Mouse (Mus musculus) hindbrain, embryonic 16.5 days (tissue): Measurements from ENCODE around the gene Chrnb1. TPM values are rescaled to one million over a fixed set of nuclear protein-coding genes. Genes with fewer than 3 reads are reported as not detected.

Source experiments
- ATAC-seq: fragments of 200-750 bp; cut with Nextera tagmentation; 2 replicates; pipeline ENCODE4 v1.8.0; 2017; ENCODE audit warnings: moderate TSS enrichment, moderate library complexity
- H3K27ac ChIP-seq: fragments of 300-500 bp; sonication (generic); 2 replicates; pipeline ENCODE4 v1.5.1; 2014; ENCODE audit warnings: low read depth, mild to moderate bottlenecking, control low read depth, low read length, moderate library complexity
- H3K27me3 ChIP-seq: fragments of 300-500 bp; sonication (generic); replicated peaks from 2 replicates; pipeline ENCODE4 v1.6.1; 2014; ENCODE audit warnings: low read length; ENCODE audit not compliant: control insufficient read depth, insufficient read depth
- H3K36me3 ChIP-seq: fragments of 300-500 bp; sonication (generic); 2 replicates; pipeline ENCODE4 v1.6.1; 2014; ENCODE audit warnings: mild to moderate bottlenecking, low read length, moderate library complexity, mixed read lengths; ENCODE audit not compliant: control insufficient read depth, insufficient read depth
- H3K4me1 ChIP-seq: fragments of 300-500 bp; sonication (generic); 2 replicates; pipeline ENCODE4 v1.6.1; 2014; ENCODE audit warnings: low read depth, low read length; ENCODE audit not compliant: control insufficient read depth, insufficient read depth
- H3K4me2 ChIP-seq: fragments of 300-500 bp; sonication (generic); 2 replicates; pipeline ENCODE4 v1.6.1; 2014; ENCODE audit warnings: mild to moderate bottlenecking, low read length, control low read depth, moderate library complexity
- H3K4me3 ChIP-seq: fragments of 300-500 bp; sonication (generic); 2 replicates; pipeline ENCODE4 v1.5.1; 2014; ENCODE audit warnings: mild to moderate bottlenecking, low read length, control low read depth, moderate library complexity
- H3K9ac ChIP-seq: fragments of 300-500 bp; sonication (generic); 2 replicates; pipeline ENCODE4 v1.6.1; 2014; ENCODE audit warnings: low read depth, mild to moderate bottlenecking, control low read depth, low read length, moderate library complexity
- H3K9me3 ChIP-seq: fragments of 300-500 bp; sonication (generic); 2 replicates; pipeline ENCODE4 v1.6.1; 2014; ENCODE audit warnings: mild to moderate bottlenecking, low read length, moderate library complexity; ENCODE audit not compliant: control insufficient read depth
- WGBS: fragments of 180-500 bp; shearing (Covaris S2); extraction: QIAGEN DNeasy Blood & Tissue Kit; methylation state at CpG from one replicate; pipeline ENCODE4 v1.1.7; 2014; 5-methylcytosine and 5-hydroxymethylcytosine counted together
- polyA plus RNA-seq: library from polyadenylated mRNA; unstranded; fragments of >200 nt; fragmentation: Nextera tagmentation; extraction: Ambion mirVana; gene quantifications from 2 replicates; pipeline ENCODE4 v1.2.1, GENCODE M21; 2015

Gene Chrnb1
- polyA plus RNA-seq, 1 experiment from 2014 or later = 1.4 TPM

DNA sequence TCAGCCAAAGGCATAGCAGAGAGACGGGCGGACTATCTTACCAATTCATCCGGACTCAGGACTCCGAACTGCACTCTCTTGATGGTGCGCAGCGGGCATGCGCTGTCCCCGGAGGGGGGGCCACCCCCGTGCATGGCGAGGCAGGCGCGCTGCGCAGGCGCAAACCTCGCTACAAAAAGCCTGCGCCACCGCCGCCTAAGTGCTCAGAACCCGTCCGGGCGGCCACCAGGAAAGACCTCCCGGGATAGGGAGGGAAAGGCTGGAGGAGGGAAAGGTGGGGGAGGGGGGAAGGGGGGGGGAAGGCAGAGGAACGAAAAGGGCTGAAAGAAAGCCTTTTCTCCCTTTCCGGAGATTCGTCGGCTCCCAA lies 37.7 kb downstream of the Chrnb1 start:
- ATAC-seq = peak; percentile 87
- WGBS = 0% methylated on average over 26 of the region's 26 CpGs
- H3K27me3 ChIP-seq = no peaks in the 10 kb centered on the region

DNA sequence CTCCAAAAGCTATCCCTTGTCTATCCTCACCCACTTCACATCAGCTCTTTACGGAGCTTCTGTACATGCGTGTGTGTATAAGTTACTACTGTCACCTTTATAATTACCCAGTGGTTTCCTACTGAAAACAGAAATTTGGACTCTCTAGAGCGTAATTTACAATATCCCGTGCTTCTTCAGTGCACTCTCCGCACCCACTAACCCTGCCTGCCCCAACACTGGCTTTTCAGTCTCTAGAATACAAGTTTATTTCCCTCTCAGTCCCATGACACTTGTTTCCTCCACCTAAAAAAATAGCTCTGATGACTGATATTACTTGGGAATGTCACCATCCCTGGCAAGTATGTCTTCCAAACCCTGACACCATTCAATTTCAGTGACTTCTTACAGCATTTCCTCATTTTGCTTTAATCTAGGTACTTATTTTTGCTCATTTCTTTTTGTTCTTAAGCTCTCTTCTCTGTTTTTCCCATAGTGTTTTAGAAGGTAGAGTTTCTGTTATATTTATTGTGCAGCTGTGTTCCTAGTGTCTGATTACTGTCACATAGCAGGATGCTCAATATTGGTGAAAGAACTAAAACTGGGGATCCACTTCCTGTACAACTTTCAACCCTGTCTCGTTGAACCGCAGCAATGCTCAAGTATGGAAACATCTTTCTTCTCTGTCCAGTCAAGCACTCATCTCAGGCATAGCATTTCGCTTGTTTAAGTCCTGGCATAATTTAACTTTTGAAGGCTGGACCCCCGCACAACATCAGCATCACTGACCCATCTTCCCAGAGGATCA lies 38.2 kb downstream of the Chrnb1 start:
- Histone ChIP-seq H3K4me3 (peak overlapping the region; percentile 57), H3K27me3 (no peaks in the 10 kb centered on the region), H3K9me3 (no peaks in the 10 kb centered on the region), H3K36me3 (no peaks in the 10 kb centered on the region), H3K27ac (peak overlapping the region; percentile 93), H3K4me1 (peaks cover 32% of the 10 kb centered on the region), H3K4me2 (peak overlapping the region; percentile 57), H3K9ac (peak overlapping the region; percentile 70)
- 42% methylated on average over 9 of the region's 9 CpGs for WGBS
- ATAC-seq = no peak

More for the DNA sequence above, 37.7 kb downstream of the Chrnb1 start:
- no peaks in the 10 kb centered on the region for H3K9me3 ChIP-seq
- peaks cover 32% of the 10 kb centered on the region for H3K4me1 ChIP-seq
- peak overlapping the region; percentile 93 for H3K27ac ChIP-seq
- H3K4me2 ChIP-seq = peak overlapping the region; percentile 57
- peak overlapping the region; percentile 70 for H3K9ac ChIP-seq
- H3K4me3 ChIP-seq = peak overlapping the region; percentile 57
- no peaks in the 10 kb centered on the region for H3K36me3 ChIP-seq

GRCm38 (mm10) chr11:69754701-69755100 lies 41.0 kb downstream of the Chrnb1 start:
- Histone ChIP-seq H3K9ac (no peak overlapping the region), H3K9me3 (no peaks in the 10 kb centered on the region), H3K36me3 (no peaks in the 10 kb centered on the region), H3K4me3 (no peak overlapping the region), H3K4me1 (peaks cover 23% of the 10 kb centered on the region), H3K4me2 (peak overlapping the region; percentile 40; the same call in 1 of the 2 replicates), H3K27me3 (no peaks in the 10 kb centered on the region), H3K27ac (no peak overlapping the region)
- 56% methylated on average over 3 of the region's 3 CpGs for WGBS
- ATAC-seq = no peak

- no peaks in the 10 kb centered on the region for H3K36me3 ChIP-seq
- WGBS = 84% methylated on average over 5 of the region's 5 CpGs
- H3K27ac ChIP-seq = no peak overlapping the region
- no peak overlapping the region for H3K4me3 ChIP-seq
- no peak for ATAC-seq
- no peaks in the 10 kb centered on the region for H3K27me3 ChIP-seq
- H3K4me1 ChIP-seq = peaks cover 22% of the 10 kb centered on the region
- 0 out of 2 replicates have a peak overlapping the region, but pooled peaks have one; percentile 6 for H3K4me2 ChIP-seq
- no peaks in the 10 kb centered on the region for H3K9me3 ChIP-seq
- no peak overlapping the region for H3K9ac ChIP-seq
Measured at GRCm38 (mm10) chr11:69754233-69754632, 41.5 kb downstream of the Chrnb1 start.

DNA sequence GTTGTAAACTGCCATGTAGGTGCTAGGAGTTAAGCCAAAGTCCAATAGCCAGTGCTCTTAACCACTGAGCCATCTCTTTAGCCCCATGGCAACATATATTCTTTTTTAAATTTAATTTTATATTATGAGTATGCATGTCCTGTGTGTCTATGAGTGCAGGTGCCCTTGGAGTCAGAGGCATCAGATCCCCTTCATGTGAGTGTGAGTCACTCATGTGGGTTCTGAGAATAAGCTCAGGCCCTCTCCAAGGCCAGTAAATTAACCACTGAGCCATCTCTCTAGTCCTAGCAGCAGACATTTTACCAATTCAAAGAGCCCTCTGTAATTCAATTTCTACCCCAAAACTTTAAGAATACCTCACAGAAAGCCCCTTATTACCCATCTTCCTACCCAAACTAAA lies 43.1 kb downstream of the Chrnb1 start:
- 0 out of 2 replicates have a peak, but pooled peaks cover 2% of the 10 kb centered on the region for H3K36me3 ChIP-seq
- no peak overlapping the region for H3K27ac ChIP-seq
- no peak overlapping the region for H3K4me3 ChIP-seq
- no peak overlapping the region for H3K9ac ChIP-seq
- ATAC-seq = no peak
- H3K4me2 ChIP-seq = no peak overlapping the region
- H3K27me3 ChIP-seq = no peaks in the 10 kb centered on the region
- H3K9me3 ChIP-seq = no peaks in the 10 kb centered on the region
- peaks cover 22% of the 10 kb centered on the region for H3K4me1 ChIP-seq

DNA sequence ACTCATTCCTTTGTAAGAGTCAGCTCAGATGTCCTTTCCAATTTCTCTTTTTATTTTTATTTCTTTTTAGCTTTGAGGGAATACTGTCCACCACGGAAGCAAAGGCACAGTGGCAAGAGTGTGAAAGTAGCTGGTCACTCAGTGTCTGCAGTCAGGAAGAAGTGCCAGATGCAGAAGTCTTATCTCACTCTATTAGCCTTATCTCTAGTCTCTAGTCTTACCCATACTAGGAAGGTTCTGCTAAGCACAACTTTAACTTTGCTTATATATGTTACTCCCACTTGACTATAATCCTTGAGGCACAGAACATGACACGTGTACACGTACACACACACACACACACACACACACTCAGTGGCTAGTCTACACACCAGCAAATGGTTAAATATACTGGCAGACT lies 44.1 kb downstream of the Chrnb1 start:
- Histone ChIP-seq H3K4me1 (peaks cover 14% of the 10 kb centered on the region), H3K4me3 (no peak overlapping the region), H3K9ac (no peak overlapping the region), H3K36me3 (peaks cover 6% of the 10 kb centered on the region), H3K9me3 (no peaks in the 10 kb centered on the region), H3K4me2 (no peak overlapping the region), H3K27me3 (no peaks in the 10 kb centered on the region), H3K27ac (no peak overlapping the region)
- WGBS = 86% methylated on average over 3 of the region's 3 CpGs
- ATAC-seq = no peak

Other genes with a start within 250 kb of the Chrnb1 start
- gene Dnah2, start 246.8 kb downstream of the Chrnb1 start, polyA plus RNA-seq = 3.0 and 4.0 TPM in 2 replicates
- 104 and 132 TPM in 2 replicates for gene Efnb3, start 235.7 kb downstream of the Chrnb1 start, polyA plus RNA-seq
- 18.2 and 20.1 TPM in 2 replicates for gene Wrap53, start 215.7 kb downstream of the Chrnb1 start, polyA plus RNA-seq
- gene Trp53, start 215.6 kb downstream of the Chrnb1 start, polyA plus RNA-seq = 47.9 and 57.9 TPM in 2 replicates
- 105 and 117 TPM in 2 replicates for gene Atp1b2, start 190.0 kb downstream of the Chrnb1 start, polyA plus RNA-seq
- gene Shbg, start 178.0 kb downstream of the Chrnb1 start, polyA plus RNA-seq = not detected in 2 replicates
- 22.6 and 26.2 TPM in 2 replicates for gene Sat2, start 173.9 kb downstream of the Chrnb1 start, polyA plus RNA-seq
- 32.1 and 34.6 TPM in 2 replicates for gene Fxr2, start 163.0 kb downstream of the Chrnb1 start, polyA plus RNA-seq
- not detected in 2 replicates for gene Sox15, start 140.6 kb downstream of the Chrnb1 start, polyA plus RNA-seq
- 104 and 112 TPM in 2 replicates for gene Mpdu1, start 133.3 kb downstream of the Chrnb1 start, polyA plus RNA-seq
- gene Cd68, start 129.8 kb downstream of the Chrnb1 start, polyA plus RNA-seq = 10.2 and 11.5 TPM in 2 replicates
- 382 and 471 TPM in 2 replicates for gene Eif4a1, start 123.5 kb downstream of the Chrnb1 start, polyA plus RNA-seq
- 89.8 and 104 TPM in 2 replicates for gene Senp3, start 113.9 kb downstream of the Chrnb1 start, polyA plus RNA-seq
- 0.53 and 0.77 TPM in 2 replicates for gene Tnfsf13, start 110.2 kb downstream of the Chrnb1 start, polyA plus RNA-seq
- 4.4 and 5.6 TPM in 2 replicates for gene Tnfsf12, start 100.1 kb downstream of the Chrnb1 start, polyA plus RNA-seq
- gene Tnfsfm13, start 99.8 kb downstream of the Chrnb1 start, polyA plus RNA-seq = 1.6 and 2.0 TPM in 2 replicates
- 12.1 and 14.9 TPM in 2 replicates for gene Polr2a, start 37.3 kb downstream of the Chrnb1 start, polyA plus RNA-seq
- gene Slc35g3, start 34.0 kb downstream of the Chrnb1 start, polyA plus RNA-seq = 0.41 and 0.87 TPM in 2 replicates
- 5.8 and 6.2 TPM in 2 replicates for gene Zbtb4, start 30.0 kb downstream of the Chrnb1 start, polyA plus RNA-seq
- 6.7 and 7.2 TPM in 2 replicates for gene Fgf11, start 5.9 kb upstream of the Chrnb1 start, polyA plus RNA-seq
- gene Tmem102, start 9.7 kb upstream of the Chrnb1 start, polyA plus RNA-seq = 1.3 and 1.6 TPM in 2 replicates
- not detected in 2 replicates for gene Gm39566, start 19.4 kb upstream of the Chrnb1 start, polyA plus RNA-seq
- gene Spem2, start 22.5 kb upstream of the Chrnb1 start, polyA plus RNA-seq = not detected in 2 replicates
- 0.35 and 0.45 TPM in 2 replicates for gene Spem1, start 26.2 kb upstream of the Chrnb1 start, polyA plus RNA-seq
- 19.1 and 22.4 TPM in 2 replicates for gene Nlgn2, start 41.8 kb upstream of the Chrnb1 start, polyA plus RNA-seq
- 341 and 379 TPM in 2 replicates for gene Tmem256, start 42.6 kb upstream of the Chrnb1 start, polyA plus RNA-seq
- 37.3 and 48.6 TPM in 2 replicates for gene Plscr3, start 50.4 kb upstream of the Chrnb1 start, polyA plus RNA-seq
- 0.10 and 0.13 TPM in 2 replicates for gene Tnk1, start 62.8 kb upstream of the Chrnb1 start, polyA plus RNA-seq
- gene Tmem95, start 82.1 kb upstream of the Chrnb1 start, polyA plus RNA-seq = not detected in 2 replicates
- 2.2 and 3.2 TPM in 2 replicates for gene Kctd11, start 85.5 kb upstream of the Chrnb1 start, polyA plus RNA-seq
- 0.13 and 0.25 TPM in 2 replicates for gene Acap1, start 99.6 kb upstream of the Chrnb1 start, polyA plus RNA-seq
- gene 2810408A11Rik, start 105.0 kb upstream of the Chrnb1 start, polyA plus RNA-seq = 5.5 and 6.3 TPM in 2 replicates
- gene Neurl4, start 105.1 kb upstream of the Chrnb1 start, polyA plus RNA-seq = 17.8 and 19.0 TPM in 2 replicates
- 55.2 and 65.7 TPM in 2 replicates for gene Gps2, start 117.9 kb upstream of the Chrnb1 start, polyA plus RNA-seq
- gene Eif5a, start 126.0 kb upstream of the Chrnb1 start, polyA plus RNA-seq = 1,120 and 1,123 TPM in 2 replicates
- 5.7 and 6.2 TPM in 2 replicates for gene Ybx2, start 139.9 kb upstream of the Chrnb1 start, polyA plus RNA-seq
- gene Slc2a4, start 152.2 kb upstream of the Chrnb1 start, polyA plus RNA-seq = 4.7 and 5.8 TPM in 2 replicates
- gene Cldn7, start 168.8 kb upstream of the Chrnb1 start, polyA plus RNA-seq = 0.17 and 0.33 TPM in 2 replicates
- gene Ctdnep1, start 185.2 kb upstream of the Chrnb1 start, polyA plus RNA-seq = 26.9 and 27.4 TPM in 2 replicates
- 168 and 188 TPM in 2 replicates for gene Elp5, start 186.6 kb upstream of the Chrnb1 start, polyA plus RNA-seq
- 576 and 581 TPM in 2 replicates for gene Gabarap, start 195.2 kb upstream of the Chrnb1 start, polyA plus RNA-seq
- gene Phf23, start 199.8 kb upstream of the Chrnb1 start, polyA plus RNA-seq = 54.2 and 55.4 TPM in 2 replicates
- gene Dvl2, start 204.7 kb upstream of the Chrnb1 start, polyA plus RNA-seq = 21.0 and 25.4 TPM in 2 replicates
- 66.6 and 69.1 TPM in 2 replicates for gene Acadvl, start 219.5 kb upstream of the Chrnb1 start, polyA plus RNA-seq
- gene Dlg4, start 221.0 kb upstream of the Chrnb1 start, polyA plus RNA-seq = 23.1 and 23.4 TPM in 2 replicates